Mouse (Mus musculus) CH12.LX (cell line): ENCODE data around the gene Olfr775. TPM values are rescaled to one million over a fixed set of nuclear protein-coding genes. Genes with fewer than 3 reads are reported as not detected.

Source experiments
- DNase-seq: peaks from one replicate; pipeline ENCODE4 v3.0.0-alpha.2; 2013; ENCODE audit errors: extremely low read depth
- H3K27ac ChIP-seq: 2 replicates; pipeline ENCODE4 v1.5.1; 2012; ENCODE audit warnings: low read depth, mild to moderate bottlenecking, control low read depth, moderate library complexity; ENCODE audit not compliant: insufficient read depth
- H3K27me3 ChIP-seq: replicated peaks from 2 replicates; pipeline ENCODE3; 2012; ENCODE audit warnings: inconsistent platforms
- H3K36me3 ChIP-seq, 2 experiments: replicated peaks in 1 of 2; 2 replicates each; pipeline versions ENCODE3 to v1.6.1; 2012; ENCODE audit warnings: inconsistent platforms in 1 of 2, low read length in 1 of 2, mild to moderate bottlenecking in 1 of 2, mixed read lengths in 1 of 2, moderate library complexity in 1 of 2; ENCODE audit not compliant: control insufficient read depth in 1 of 2, insufficient read depth in 1 of 2
- H3K4me1 ChIP-seq, 2 experiments: 2 replicates each; pipeline ENCODE4 v1.6.1; 2012; ENCODE audit warnings: inconsistent platforms in 1 of 2, moderate library complexity in 1 of 2; ENCODE audit not compliant: insufficient read depth in 2 of 2, control insufficient read depth in 1 of 2
- H3K4me2 ChIP-seq: 2 replicates; pipeline ENCODE4 v1.6.1; 2012; ENCODE audit warnings: low read depth, mild to moderate bottlenecking, control low read depth; ENCODE audit not compliant: poor library complexity, insufficient read depth, severe bottlenecking
- H3K4me3 ChIP-seq, 3 experiments: fragments of 150-350 bp in 1 of 3; sonication (generic) in 1 of 3; replicated peaks in 1 of 3; 2 replicates each; pipeline versions ENCODE3 to v1.5.1; 2011 to 2012; ENCODE audit warnings: low read depth in 2 of 3, low read length in 2 of 3, mild to moderate bottlenecking in 2 of 3, moderate library complexity in 2 of 3, control low read depth in 1 of 3, improper control_type of control experiment in 1 of 3, inconsistent platforms in 1 of 3, mixed read lengths in 1 of 3; ENCODE audit not compliant: poor library complexity in 1 of 3
- H3K79me2 ChIP-seq: replicated peaks from 2 replicates; pipeline ENCODE4 v1.6.1; 2012; ENCODE audit warnings: mild to moderate bottlenecking, moderate library complexity; ENCODE audit not compliant: control insufficient read depth, poor library complexity, insufficient read depth, severe bottlenecking; ENCODE audit errors: extremely low read depth
- H3K9ac ChIP-seq: 2 replicates; pipeline ENCODE4 v1.6.1; 2012; ENCODE audit warnings: low read depth, mild to moderate bottlenecking, control low read depth, moderate library complexity; ENCODE audit not compliant: insufficient read depth
- H3K9me3 ChIP-seq: replicated peaks from 2 replicates; pipeline ENCODE3; 2012; ENCODE audit warnings: low read length, inconsistent platforms, mixed read lengths
- BHLHE40 ChIP-seq: IDR thresholded peaks from 2 replicates; pipeline ENCODE4 v1.6.1; 2011; ENCODE audit warnings: mild to moderate bottlenecking, low read depth, low read length, improper control_type of control experiment
- CHD1 ChIP-seq: IDR thresholded peaks from 2 replicates; pipeline ENCODE4 v1.6.1; 2012; ENCODE audit warnings: low read depth, low read length, improper control_type of control experiment, inconsistent platforms
- ELF1 ChIP-seq: IDR thresholded peaks from 2 replicates; pipeline ENCODE4 v1.6.1; 2014; ENCODE audit warnings: low read depth, mild to moderate bottlenecking, inconsistent platforms, low read length, improper control_type of control experiment
- EP300 ChIP-seq: IDR thresholded peaks from 2 replicates; pipeline ENCODE4 v1.6.1; 2011; ENCODE audit warnings: low read length, improper control_type of control experiment
- ETS1 ChIP-seq: conservative IDR thresholded peaks from 2 replicates; pipeline ENCODE4 v1.6.1; 2012; ENCODE audit warnings: low read depth, mild to moderate bottlenecking, inconsistent platforms, low read length, improper control_type of control experiment, moderate library complexity
- GABPA ChIP-seq: IDR thresholded peaks from 2 replicates; pipeline ENCODE4 v1.6.1; 2012; ENCODE audit warnings: low read depth, low read length, improper control_type of control experiment, inconsistent platforms; ENCODE audit not compliant: insufficient replicate concordance
- HCFC1 ChIP-seq: IDR thresholded peaks from 2 replicates; pipeline ENCODE4 v1.6.1; 2012; ENCODE audit warnings: low read depth, mild to moderate bottlenecking, inconsistent platforms, low read length, improper control_type of control experiment
- JUN ChIP-seq: IDR thresholded peaks from 2 replicates; pipeline ENCODE4 v1.6.1; 2011; ENCODE audit warnings: low read depth, mild to moderate bottlenecking, low read length, improper control_type of control experiment, moderate library complexity; ENCODE audit not compliant: insufficient read depth
- KAT2A ChIP-seq: IDR thresholded peaks from 2 replicates; pipeline ENCODE4 v1.6.1; 2012; ENCODE audit warnings: low read length, improper control_type of control experiment, inconsistent platforms; ENCODE audit not compliant: insufficient replicate concordance
- MAZ ChIP-seq: IDR thresholded peaks from 2 replicates; pipeline ENCODE4 v1.6.1; 2012; ENCODE audit warnings: low read depth, mild to moderate bottlenecking, inconsistent platforms, low read length, improper control_type of control experiment, moderate library complexity
- MXI1 ChIP-seq: IDR thresholded peaks from 2 replicates; pipeline ENCODE4 v1.6.1; 2011; ENCODE audit warnings: mild to moderate bottlenecking, low read depth, low read length, improper control_type of control experiment
- NRF1 ChIP-seq: IDR thresholded peaks from 2 replicates; pipeline ENCODE4 v1.6.1; 2014; ENCODE audit warnings: low read depth, mild to moderate bottlenecking, inconsistent platforms, low read length, improper control_type of control experiment, moderate library complexity
- PAX5 ChIP-seq: IDR thresholded peaks from 2 replicates; pipeline ENCODE4 v1.6.1; 2012; ENCODE audit warnings: low read length, inconsistent platforms, mixed read lengths
- POLR2A ChIP-seq: IDR thresholded peaks from 2 replicates; pipeline ENCODE4 v1.6.1; 2011; ENCODE audit warnings: low read depth, mild to moderate bottlenecking, improper control_type of control experiment, low read length
- RCOR1 ChIP-seq: conservative IDR thresholded peaks from 2 replicates; pipeline ENCODE4 v1.6.1; 2012; ENCODE audit warnings: low read depth, mild to moderate bottlenecking, inconsistent platforms, low read length, improper control_type of control experiment
- SIN3A ChIP-seq: IDR thresholded peaks from 2 replicates; pipeline ENCODE4 v1.6.1; 2012; ENCODE audit warnings: low read length, improper control_type of control experiment, inconsistent platforms
- SMC3 ChIP-seq: IDR thresholded peaks from 2 replicates; pipeline ENCODE4 v1.6.1; 2011; ENCODE audit warnings: low read depth, low read length, improper control_type of control experiment
- UBTF ChIP-seq: IDR thresholded peaks from 2 replicates; pipeline ENCODE4 v1.6.1; 2012; ENCODE audit warnings: low read depth, mild to moderate bottlenecking, inconsistent platforms, low read length, improper control_type of control experiment, moderate library complexity
- USF1 ChIP-seq: IDR thresholded peaks from 2 replicates; pipeline ENCODE4 v1.6.1; 2014; ENCODE audit warnings: low read depth, mild to moderate bottlenecking, inconsistent platforms, low read length, improper control_type of control experiment
- USF2 ChIP-seq: conservative IDR thresholded peaks from 2 replicates; pipeline ENCODE4 v1.6.1; 2011; ENCODE audit warnings: low read depth, low read length, improper control_type of control experiment
- ZC3H11A ChIP-seq: IDR thresholded peaks from 2 replicates; pipeline ENCODE4 v1.6.1; 2012; ENCODE audit warnings: low read depth, mild to moderate bottlenecking, inconsistent platforms, low read length, improper control_type of control experiment
- ZKSCAN1 ChIP-seq: IDR thresholded peaks from 2 replicates; pipeline ENCODE4 v1.6.1; 2012; ENCODE audit warnings: low read depth, inconsistent platforms, low read length, improper control_type of control experiment, borderline replicate concordance
- ZMIZ1 ChIP-seq: IDR thresholded peaks from 2 replicates; pipeline ENCODE4 v1.6.1; 2012; ENCODE audit warnings: low read depth, mild to moderate bottlenecking, inconsistent platforms, low read length, improper control_type of control experiment
- ZNF384 ChIP-seq: IDR thresholded peaks from 2 replicates; pipeline ENCODE4 v1.6.1; 2012; ENCODE audit warnings: low read depth, low read length, improper control_type of control experiment, inconsistent platforms
- dilution Hi-C: fragments of 300-500 bp; cut with MboI; formaldehyde crosslinking; loops from 2 replicates; pipeline ENCODE4 v1.14.3; 2020; ENCODE audit warnings: low sequenced_read_pairs; ENCODE audit not compliant: extremely low pct_unique_long_range_greater_than_20kb, extremely low pct_ligation_motif_present
- in situ Hi-C: fragments of 300-500 bp; cut with MboI; formaldehyde crosslinking; loops from 3 replicates; pipeline ENCODE4 v1.14.3; 2019; ENCODE audit warnings: low sequenced_read_pairs, low pct_ligation_motif_present, low pct_unique_long_range_greater_than_20kb, mixed read lengths
- polyA plus RNA-seq: library from polyadenylated mRNA; unstranded; fragments of >175 nt; gene quantifications from 2 replicates; pipeline ENCODE4 v1.2.1, GENCODE M21; 2012; ENCODE audit warnings: low read depth; ENCODE audit not compliant: insufficient read length
- total RNA-seq, 2 experiments: library from RNA; depleted of rRNA; stranded (reverse); fragments of 300-350 nt in 1 of 2; fragments of >200 nt in 1 of 2; gene quantifications; 2 replicates each; pipeline ENCODE4 v1.2.3; 2012 to 2014

The Olfr775 gene
- total RNA-seq (2012; rRNA removed) (not detected in 2 replicates), total RNA-seq (2014; rRNA removed) (not detected in 2 replicates), polyA plus RNA-seq (not detected in 2 replicates)

DNA sequence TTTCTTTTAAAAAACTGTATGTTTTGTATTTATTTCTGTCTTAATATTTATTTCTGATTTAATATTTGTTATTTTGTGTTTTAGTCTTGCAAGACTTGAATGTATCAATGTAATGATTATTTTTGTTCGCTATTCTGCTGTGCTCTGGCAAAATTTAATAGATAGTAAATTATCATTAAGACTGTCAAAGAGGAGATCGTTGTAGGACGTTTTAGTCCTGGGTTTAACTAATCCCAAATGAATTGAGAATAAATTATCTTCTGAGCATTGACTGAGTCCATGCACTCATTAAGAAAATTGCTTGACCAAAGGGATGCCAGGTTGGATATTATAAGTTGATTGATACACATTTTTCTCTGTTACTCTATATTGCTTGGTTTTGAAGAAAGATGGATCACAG, at the start of gene Olfr775:
TSS of gene Olfr775 (plus strand) at position 301 of the 400 bp plus-strand sequence.
- in situ Hi-C loops = no loop called here
- Histone ChIP-seq H3K79me2 (no peaks in the 10 kb centered on the region), H3K9ac (no peak within 1 kb of the TSS), H3K4me1 (no peaks in the 10 kb centered on the region), H3K36me3 (no peaks in the 10 kb centered on the region), H3K9me3 (no peaks in the 10 kb centered on the region), H3K4me2 (no peak within 1 kb of the TSS), H3K4me3 (no peak within 1 kb of the TSS), H3K27ac (no peak within 1 kb of the TSS), H3K27me3 (no peaks in the 10 kb centered on the region)
- DNase-seq = no peak
- TF ChIP-seq ZMIZ1 (no peak), SMC3 (no peak), POLR2A (no peak), EP300 (no peak), ZC3H11A (no peak), ZKSCAN1 (no peak), PAX5 (no peak), NRF1 (no peak), USF2 (no peak), RCOR1 (no peak), ETS1 (no peak), ZNF384 (no peak)
- dilution Hi-C loops = no loop called here

DNA sequence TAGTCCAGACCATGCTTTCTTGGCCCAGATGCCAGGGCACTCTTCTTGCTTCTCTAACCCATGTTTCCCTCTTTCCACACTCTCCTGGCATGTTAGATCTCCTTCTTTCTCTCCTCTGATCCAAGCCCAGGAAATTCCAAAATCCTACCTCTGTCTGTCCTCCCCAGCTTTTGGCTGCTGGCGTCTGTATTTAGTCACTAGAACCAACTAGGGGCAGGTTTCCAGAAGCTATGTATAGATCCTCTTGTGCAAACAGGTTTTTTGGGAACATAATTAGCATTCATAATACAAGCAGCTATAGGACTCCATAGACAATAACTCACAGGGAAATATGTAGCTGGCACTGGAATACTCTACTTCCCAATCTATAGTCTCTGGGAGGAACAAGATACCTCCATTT, 17.5 kb upstream of the Olfr775 start:
- Histone ChIP-seq H3K4me3 (no peak overlapping the region), H3K27ac (no peak overlapping the region), H3K4me2 (no peak overlapping the region), H3K79me2 (no peaks in the 10 kb centered on the region), H3K9ac (no peak overlapping the region), H3K4me1 (no peaks in the 10 kb centered on the region), H3K9me3 (no peaks in the 10 kb centered on the region), H3K27me3 (no peaks in the 10 kb centered on the region), H3K36me3 (no peaks in the 10 kb centered on the region)
- TF ChIP-seq GABPA = no peak
- no peak for TF ChIP-seq RCOR1
- no peak for TF ChIP-seq PAX5
- no peak for TF ChIP-seq JUN
- TF ChIP-seq EP300 = no peak
- TF ChIP-seq MAZ = no peak
- no peak for TF ChIP-seq USF1
- no peak for TF ChIP-seq HCFC1
- TF ChIP-seq SIN3A = no peak
- TF ChIP-seq KAT2A = no peak
- no peak for TF ChIP-seq MXI1
- no peak for TF ChIP-seq NRF1
- TF ChIP-seq USF2 = no peak
- no peak for TF ChIP-seq ELF1
- no peak for TF ChIP-seq UBTF
- no peak for TF ChIP-seq CHD1
- no peak for TF ChIP-seq ZNF384
- no peak for TF ChIP-seq BHLHE40
- dilution Hi-C loops = no loop called here
- in situ Hi-C loops = no loop called here
- no peak for DNase-seq
